Mouse (Mus musculus): Measurements from ENCODE around the gene Pcyt1a.

GRCm38 (mm10) chr16:32431047-32431591 is 398 bp downstream of the Pcyt1a start:
- TF ChIP-seq CTCF (IDR thresholded peaks at IDR 0.05; ENCODE audit: extremely low read depth, insufficient read depth, low read length) = no peak
- no peak for TF ChIP-seq POLR2A (IDR thresholded peaks at IDR 0.05; ENCODE audit: extremely low read depth, insufficient read depth, low read length)

Data from cortical plate, adult 2 months (tissue).